Mouse (Mus musculus): ENCODE measurements at regions not wholly inside any gene's neighbourhood (a gene's known extent, or its start where the extent isn't known, plus 50 kb on each side); places are given as distances from the start of the nearest gene placed in this dataset.
A peak's percentile ranks its signal among the peaks of the same experiment; 100 is the strongest.

DNA sequence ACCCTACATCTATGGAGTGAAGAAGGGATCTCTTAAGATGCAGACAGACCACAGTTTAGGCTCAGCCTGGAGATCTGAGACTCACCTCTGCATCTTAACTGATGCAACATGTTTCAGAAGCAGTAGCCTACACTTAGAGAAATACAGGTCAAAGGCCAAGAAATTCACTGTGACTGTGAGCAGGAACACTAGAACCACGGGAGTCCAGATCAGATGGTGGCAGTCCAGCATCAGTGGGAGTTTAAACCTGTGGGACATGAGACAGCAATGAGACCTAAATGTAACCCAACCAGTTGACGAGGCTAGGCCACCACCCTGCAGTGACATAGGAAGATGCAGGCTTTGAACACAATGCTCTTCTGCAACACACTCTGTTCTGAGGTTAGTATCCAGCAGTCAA is 511.1 kb upstream of the Mgmt start:
- no peak for DNase-seq

DNA sequence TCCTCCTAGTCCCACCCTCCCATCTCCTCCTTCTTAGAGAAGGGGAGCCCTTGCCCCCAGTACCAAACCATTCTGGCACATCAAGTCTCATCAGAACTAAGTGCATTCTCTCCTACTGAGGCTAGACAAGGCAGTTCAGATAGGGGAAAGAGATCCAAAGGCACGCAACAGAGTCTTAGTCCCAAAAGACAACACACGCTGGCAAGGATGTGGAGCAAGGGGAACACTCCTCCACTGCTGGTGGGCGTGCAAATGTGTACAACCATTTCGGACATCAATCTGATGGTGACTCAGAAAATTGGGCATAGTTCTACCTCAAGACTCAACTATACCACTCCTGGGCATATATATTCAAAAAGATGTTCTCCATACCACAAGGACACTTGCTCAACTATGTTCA is 506.7 kb upstream of the Mgmt start:
- DNase-seq = no peak

DNA sequence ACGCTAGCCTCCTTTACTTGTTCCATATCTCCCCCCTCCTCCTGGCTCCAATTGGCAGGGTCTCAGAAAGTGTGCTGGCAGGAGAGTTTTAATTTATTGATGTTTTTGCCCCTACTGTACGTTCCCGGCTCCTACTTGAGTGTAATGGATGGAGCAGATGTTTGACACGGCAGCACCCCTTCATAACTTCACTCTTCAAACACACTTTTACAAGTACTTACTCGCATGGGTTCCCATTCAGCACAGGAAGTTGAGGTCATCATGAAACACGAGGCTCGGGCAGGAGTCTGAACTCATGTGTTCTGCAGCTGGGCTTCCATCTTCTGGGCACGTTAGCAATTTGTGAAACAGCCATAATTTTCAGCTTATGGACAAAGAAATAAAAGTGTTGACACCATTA is 504.3 kb upstream of the Mgmt start:
- DNase-seq = no peak

DNA sequence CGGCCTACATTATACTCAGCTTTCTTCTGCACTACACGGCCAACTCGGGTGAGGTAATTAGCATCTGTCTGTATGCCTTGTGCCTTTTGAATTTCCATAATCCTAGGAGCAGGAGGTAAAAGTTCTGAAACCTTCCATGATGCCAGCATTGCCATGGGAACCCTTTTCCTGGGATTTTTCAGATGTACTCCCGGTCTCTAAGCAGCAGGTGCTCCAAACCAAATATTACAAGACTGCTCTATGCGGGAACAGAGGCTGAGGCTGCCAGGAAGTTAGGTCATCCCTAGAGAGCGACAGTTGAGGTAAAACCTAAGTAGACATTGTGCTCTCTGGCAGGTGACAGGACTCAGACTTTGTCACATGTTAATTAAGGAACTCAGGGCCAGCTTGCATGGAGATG is 501.0 kb upstream of the Mgmt start:
- no peak for DNase-seq

DNA sequence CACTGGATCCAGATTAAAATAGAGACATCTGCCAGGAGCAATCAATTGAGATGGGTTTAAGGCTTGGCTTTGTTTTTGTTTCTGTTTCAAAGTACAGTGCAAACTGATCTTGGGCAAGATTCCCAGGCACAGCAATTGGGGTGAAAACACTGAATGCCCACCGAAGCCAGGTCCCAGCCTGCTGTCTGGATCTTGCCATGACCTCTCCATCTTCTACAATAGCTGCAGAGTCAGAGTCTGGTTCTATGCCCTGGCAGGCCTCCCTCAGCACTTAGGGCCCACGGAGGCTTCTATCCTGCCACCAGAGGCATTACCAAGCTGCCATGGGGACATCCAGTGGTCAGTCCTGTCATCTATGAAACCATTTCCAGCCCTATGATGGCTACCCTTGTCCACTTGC is 498.6 kb upstream of the Mgmt start:
- DNase-seq = no peak

DNA sequence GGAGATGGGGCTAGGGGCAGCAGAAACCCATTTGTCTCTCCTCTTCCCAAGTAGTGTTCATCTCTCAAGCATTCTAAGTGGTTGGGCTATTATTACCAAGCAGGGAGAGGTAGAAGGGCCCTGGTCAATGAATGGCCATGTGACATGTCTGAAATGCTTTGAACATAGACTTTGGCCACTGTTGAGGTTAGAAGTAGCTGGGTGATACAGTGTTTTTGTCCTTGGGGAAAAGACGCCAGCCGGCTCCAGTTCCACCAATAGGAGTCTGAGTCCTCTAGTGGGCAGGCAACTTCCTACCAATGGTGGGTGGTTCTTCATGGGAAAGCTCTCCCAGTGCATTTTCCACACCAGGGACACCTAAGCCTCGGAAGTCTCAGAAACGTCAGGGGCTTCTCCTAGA is 497.3 kb upstream of the Mgmt start:
- DNase-seq = no peak

DNA sequence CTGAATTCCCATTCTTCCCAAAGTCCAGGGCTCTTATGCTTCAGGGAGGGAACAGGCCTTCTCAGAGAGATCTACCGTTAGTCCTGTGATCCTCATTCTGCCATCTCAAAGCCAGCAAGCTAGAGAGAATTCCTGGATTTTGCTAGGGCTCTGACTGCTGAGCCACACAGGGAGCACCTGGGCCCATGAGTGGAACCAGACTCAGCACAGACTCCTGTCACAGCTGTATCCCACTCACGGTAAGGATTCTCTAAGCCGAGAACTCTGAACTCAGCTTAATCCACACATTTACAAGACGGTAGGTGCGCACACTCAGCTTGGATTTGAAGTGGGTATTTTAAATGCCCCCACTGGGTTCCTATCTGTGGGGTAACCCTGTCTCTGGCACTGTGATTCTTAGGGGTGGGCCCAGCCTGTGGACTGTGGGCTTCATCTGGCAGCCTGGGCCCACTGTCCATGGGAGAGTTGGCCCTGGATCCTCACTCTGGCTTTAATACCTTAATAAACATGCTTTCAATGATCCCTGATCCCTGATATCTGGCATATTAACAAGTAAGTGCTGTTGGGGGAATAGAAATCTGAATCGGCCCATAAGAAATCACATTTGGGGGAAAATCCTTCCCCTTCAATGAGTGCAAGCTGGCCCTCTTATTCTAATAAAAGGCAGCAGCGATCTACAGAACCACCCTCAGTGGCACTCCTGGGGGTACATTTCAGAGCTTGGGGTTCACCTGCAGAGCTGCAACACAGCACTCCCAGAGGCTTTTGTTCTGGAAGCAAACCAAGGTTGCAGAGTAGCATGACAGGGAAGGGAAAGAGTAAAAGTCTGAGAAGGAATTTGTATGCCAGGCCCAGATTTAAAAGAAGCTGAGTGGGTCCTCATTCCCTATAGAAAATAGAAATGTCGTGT is 491.5 kb upstream of the Mgmt start:
- no peak for DNase-seq

DNA sequence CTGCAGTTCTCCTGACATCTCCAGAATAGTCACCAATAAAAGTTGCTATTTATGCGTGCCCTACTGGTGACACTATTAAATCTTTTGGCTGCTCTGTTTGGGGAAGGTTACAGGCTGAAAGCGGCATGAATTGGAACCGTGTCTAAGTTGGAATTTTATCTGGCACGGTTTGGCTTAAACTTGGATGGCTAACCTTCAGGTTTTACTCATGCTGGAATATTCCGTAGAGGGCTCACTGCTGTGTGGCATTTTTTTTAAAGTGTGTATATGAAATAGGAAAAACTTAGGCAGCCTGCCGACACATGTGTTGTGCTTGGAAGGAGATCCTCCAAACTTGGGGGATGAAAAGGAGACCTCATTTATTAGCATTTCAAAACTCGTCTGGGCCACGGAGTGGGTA is 489.0 kb upstream of the Mgmt start:
- DNase-seq = no peak

DNA sequence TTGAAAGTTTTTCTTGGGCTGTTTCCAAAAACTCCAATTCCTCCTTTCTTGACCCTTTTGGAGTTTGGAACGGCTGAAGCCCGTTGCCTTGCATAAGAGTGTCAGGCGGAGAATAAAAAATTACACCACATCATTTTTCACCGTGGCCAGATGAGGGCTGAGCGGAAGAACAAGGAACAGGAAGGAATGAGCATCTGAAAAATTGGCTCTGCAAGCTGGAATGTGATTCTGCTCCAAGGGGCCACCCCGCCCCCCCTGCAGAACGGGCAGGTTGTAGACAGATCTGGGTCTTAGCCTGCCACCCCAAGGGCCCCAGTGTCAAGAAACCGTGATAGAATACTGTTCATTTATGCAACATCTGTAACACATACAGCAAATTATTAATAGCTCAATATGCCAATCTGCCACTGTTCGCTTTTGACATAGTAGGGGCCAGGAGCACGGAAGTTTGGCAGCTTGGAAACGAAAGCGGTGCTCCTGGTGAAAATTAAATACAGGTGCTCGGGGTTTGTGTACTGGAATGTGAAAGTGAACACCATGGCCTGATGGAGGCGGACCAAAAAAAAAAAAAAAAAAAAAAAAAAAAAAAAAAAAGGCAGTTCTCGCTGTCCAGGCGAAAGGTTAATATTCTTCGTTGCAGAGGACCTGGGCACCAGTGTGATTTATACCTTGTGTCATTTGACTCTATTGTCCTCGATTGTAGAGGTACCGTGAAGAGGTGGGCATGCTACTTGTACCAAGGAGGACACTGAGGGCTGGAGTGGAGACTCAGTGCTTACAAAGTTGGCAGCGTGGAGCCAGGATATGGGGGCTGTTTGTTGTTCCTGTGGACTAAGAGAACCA is 487.9 kb upstream of the Mgmt start:
- no peak for DNase-seq

DNA sequence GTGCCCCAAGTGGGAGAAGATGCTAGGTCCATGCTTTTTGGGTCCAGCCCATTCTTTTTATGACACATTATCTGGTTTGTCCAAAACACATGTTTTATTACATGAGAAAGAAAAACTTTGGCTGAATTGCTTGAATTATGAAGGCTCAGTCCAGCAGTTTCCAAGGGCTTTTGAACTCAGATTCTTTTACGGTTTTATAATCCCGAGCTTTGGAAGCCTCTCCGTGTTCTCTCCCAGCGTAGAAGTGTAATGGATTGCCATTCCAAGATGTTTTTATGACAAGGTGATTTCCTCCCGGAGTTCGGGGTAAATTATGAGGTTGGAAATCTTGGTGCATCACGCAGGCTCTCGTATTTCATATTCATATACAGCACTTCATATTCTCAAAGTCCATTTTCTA is 479.6 kb upstream of the Mgmt start:
- no peak for DNase-seq

DNA sequence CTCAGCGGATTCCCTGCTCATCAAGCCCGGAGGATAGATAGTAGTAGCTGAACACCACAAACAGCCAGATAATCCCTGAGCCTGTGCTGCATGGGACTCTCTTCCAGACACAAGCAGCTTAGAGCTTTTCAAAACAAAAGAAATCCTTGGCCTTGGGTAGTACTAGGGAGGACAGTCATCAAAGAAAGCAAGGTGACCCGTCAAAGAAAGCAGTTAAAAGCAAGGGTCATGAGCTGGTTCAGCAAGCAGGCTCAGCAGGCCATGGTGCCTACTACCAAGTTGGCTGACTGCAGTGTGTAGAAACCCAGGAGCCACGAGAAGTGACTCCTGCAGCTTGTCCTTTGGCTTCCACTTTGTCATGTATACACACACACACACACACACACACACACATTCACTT is 477.1 kb upstream of the Mgmt start:
- DNase-seq = peak; percentile 4

DNA sequence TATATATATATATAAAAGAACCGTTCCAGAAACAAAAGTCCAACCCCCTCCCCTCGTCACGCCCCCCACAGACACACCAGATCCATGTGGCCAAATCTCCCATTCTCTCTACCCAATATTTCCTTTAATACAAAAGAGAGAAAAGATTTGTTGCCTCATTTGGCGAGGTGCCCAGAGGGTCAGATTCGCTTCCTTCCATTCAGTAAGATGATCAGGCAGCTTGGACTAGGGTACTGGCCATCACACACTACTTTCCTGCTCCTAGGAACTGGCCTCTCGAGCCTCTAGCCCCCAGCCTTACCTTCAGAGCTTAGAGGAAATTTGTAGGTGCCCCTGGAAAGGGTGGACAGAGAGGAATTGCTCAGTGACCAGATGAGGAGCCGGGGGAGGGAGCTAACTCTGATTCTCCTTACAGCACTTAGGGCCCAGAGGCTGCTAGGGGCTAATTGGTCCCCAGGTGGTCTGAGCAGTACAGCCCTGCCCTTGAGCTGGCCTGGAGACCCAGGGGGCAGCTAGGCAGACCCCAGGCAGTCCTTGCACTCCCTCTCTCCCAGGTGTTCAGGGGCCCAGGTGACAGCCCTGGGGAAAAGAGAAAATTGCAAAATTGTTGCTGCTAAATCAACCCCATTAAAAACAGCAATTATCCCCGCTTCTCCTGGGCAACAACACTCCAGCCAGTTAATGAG is 470.4 kb upstream of the Mgmt start:
- peak; percentile 6 for DNase-seq

DNA sequence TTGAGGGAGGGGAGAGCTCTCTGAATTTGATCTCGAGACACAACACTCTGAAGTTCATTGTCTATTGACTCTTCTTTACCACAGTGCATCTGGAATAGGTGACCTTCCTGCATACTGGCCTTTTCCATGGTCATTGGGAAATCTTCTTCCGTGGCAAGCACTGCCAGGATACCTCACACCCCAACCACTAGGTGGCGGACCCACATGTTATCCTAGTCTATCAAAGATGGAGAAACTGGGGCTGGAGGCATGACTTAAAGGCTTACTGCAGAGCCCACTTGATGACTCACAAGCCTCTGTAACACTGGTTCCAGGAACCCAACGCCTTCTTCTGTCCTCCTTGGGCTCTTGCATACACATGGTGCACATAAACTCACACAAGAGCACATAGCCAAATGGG is 467.2 kb upstream of the Mgmt start:
- no peak for DNase-seq

DNA sequence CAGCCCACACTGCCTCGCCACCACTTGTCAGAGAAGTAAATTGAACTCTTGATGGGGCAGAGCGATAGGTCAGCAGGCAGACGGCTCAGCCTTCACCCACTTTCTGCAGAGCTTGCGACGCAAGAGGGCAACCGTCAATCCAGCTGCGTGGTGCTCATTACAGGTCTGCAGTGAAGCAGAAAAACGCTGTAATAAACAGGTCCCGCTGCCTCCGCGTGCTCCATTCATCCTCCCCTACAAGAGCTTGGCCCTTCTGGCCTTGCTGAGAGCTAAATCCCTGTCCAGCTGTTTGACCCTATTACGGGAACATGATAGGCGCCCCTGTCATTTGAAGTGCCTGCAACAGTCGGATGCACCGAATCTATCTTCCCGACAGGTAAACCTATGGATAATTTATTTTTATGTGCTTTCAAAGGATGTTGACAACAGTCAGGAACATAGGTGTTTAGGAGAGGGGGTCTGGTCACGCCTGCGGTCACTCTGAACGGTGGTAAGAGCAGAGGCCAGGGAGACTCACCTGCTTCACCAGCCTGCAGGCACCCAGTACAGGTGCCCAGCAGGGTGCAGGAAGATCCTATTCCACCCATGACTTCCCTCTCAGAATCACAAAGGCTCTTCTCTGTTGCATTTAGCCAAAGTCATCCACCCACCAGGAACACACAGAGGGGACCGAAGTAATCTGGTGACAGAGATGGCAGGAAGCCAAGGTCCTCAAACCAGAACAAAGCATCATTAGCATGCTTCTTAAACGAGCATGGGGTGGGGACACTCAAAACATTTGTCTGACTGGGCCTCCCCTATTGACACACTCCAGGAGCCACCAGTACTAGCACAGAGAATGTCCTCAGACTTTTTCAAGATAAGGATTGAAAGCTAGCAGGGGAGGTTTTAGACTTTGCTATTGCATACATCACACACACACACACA is 464.1 kb upstream of the Mgmt start:
- DNase-seq = no peak

DNA sequence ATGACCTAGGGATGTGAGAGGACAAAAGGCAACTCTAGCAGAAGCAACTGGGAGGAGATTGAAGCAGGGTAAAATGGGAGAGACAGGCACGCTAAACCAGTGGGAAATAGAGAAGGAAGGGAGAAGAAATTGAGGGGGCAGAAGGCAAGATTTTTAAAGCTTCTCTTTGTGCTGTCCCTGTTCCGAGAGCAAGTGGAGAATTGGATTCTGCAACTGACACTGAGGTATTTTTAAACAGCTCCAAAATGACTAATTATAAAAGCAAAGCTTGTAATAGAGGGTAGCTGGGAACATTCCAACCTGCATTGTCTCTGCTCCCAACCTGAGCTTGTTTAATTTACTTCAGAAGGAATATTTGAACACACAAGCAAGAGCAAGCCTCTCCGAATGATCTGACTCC is 460.7 kb upstream of the Mgmt start:
- DNase-seq = no peak

DNA sequence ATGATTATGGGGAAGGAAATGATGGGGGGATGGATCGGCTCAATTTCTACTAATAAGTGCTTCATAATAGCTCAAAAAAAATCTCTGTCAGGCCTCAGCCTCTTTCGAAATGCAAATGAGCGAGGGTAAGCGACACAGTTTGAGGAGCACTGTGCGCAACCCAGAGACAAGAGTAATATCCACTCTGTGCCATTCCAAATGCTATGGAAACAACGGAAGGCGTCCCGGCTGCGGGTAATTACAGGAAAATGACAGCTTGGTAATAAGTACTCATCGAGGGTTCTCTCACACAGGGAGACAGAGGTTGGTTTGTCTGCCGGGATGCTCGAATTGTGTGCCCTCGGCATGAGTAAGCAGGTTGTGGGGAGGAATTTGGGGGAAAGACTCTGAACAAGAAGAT is 459.9 kb upstream of the Mgmt start:
- no peak for DNase-seq

DNA sequence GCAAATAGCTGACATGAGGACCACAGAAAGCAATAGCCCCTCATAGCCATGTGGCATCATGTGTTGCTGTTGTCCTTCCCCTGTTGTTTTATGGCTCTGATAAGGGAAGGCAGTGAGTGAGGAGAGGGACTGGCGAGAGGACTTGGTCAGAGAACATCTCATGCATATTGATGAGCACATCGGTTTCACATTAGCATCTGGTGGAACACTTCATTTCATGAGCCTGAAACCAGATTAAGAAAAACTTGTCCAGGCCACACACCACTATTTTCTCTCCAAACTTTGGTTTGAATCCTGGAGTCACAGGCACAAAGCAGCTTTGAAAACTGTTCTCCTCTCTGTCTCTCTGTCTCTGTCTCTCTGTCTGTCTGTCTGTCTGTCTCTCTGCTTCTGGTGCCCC is 451.0 kb upstream of the Mgmt start:
- DNase-seq = no peak

DNA sequence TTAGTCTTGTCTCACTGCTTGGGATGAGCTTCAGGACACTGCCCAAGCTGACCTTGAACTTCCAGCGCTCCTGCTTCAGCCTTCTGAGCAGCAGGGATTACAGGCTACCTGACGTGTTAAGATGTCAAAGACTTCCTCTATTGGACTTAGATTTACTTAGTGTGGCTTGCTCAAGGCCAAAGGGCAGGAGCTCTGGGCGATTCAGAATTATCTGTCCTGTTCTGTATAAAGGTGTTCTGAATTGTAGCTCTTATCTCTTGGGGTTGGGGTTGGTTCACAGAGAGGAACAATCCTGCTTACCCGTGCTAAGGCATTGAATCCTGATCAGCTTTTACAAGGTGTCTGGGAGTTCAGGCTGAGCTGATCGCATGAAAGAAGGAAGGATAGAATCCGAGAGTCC is 449.3 kb upstream of the Mgmt start:
- DNase-seq = no peak

DNA sequence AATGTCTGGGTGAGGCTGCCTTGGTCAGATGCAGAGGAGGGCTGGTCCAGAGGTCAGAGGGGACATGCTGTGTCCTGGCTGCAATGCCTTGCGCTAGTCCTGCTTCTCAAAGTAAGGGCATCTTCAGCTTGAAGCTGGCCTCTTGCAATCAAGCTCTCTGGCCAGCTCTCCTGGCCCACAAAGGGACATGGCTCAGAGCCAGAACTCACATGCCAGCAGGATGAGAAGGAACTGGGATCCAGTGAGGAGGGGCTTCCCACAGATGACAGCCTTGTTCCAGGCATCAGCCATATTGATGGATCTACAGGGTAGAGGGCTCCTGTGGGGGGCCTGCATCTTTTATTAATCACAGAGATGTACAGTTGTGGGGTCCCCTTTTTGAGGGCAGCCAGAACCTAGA is 445.1 kb upstream of the Mgmt start:
- DNase-seq = no peak

DNA sequence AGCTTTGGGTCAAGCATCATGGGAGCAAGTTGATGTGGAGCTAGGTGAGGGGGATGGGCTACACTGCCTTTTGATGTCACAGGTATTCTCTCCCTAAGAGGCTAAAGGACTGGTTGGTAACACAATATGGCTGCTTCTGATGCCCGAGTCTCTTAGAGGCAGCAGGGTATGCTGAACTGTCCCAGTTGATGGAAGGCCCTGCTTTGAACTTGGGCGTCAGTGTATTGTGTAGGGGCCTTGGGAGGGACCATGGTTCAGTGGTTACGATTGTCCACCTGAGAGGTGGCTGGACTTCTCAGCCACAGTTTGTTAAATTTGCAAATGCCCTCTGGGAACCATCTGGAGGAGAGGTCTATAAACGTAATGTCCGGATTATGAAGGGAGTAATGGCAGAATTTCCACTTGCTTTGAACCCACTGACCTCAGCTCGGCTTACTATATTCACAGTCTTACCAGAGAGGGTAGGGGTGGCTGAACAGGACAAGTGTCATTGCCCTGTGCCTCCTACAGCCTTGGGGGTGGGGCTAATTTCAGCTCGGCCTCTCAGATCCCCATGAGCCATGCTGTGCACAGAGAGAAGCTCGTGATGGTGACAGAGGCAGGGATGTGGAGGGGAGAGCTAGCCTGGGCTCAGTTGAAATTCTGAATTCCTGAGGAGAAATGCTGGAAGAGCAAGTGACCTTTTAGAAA is 442.6 kb upstream of the Mgmt start:
- DNase-seq = no peak

DNA sequence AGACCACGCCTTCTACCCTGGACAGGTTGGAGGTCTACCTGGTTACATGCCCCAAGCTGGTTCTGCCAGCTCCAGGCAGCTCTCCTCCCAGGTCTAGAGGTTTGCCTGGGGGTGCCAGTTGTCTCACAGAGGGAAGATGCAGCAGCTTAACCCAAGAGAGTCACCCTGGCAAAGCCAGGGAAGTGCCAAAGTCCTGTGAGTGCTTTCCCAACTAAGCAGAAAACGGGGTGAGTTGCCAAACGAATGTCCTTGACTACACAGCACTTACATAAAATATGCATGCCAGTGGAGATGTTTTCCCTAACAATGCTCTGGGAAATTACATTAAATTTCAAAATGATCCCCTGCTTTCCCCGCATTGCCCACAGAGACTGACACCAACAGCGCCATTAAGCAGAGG is 441.9 kb upstream of the Mgmt start:
- no peak for DNase-seq

DNA sequence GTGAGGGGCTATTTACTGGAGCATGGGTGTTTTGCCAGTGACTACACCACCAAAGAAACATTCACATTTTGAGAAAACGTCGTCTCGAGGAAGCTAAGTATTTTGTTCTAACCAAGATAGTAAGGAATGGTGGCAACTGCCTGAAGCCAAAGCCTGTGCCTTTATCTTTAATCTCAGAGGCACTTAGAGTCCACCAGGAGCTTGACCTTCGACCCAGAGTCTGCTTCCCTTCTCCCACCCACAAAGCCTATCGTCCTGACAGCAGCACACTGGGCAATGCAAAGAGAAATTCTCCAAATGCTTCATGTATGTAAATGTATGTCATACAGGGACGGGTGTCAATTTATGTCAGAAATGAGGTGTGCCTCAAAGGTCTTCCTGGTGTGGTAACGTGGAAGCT is 437.2 kb upstream of the Mgmt start:
- DNase-seq = no peak

Measured in adrenal gland, adult 8-10 months (tissue).